Mouse (Mus musculus) neural tube, embryonic 15.5 days (tissue): ENCODE measurements around the gene Olfr616. TPM values are rescaled to one million over a fixed set of nuclear protein-coding genes. Genes with fewer than 3 reads are reported as not detected.

Source experiments
- microRNA-seq: library from miRNA; unstranded; fragments of <30 nt; microRNA quantifications from one replicate; pipeline ENCODE4, GENCODE M21; 2017
- polyA plus RNA-seq: library from polyadenylated mRNA; unstranded; fragments of >200 nt; fragmentation: Nextera tagmentation; extraction: Ambion mirVana; gene quantifications from 2 replicates; pipeline ENCODE4 v1.2.1, GENCODE M21; 2015

Olfr616 gene
- polyA plus RNA-seq, 1 experiment from 2014 or later: not detected

Small RNAs within 50 kb of the gene (microRNA-seq; reads per million reads assigned to microRNA genes)
- not detected for gene Gm26506

Other genes starting within 250 kb of the Olfr616 start
- gene Olfr598, start 245.6 kb downstream of the Olfr616 start, polyA plus RNA-seq: not detected in 2 replicates
- gene Olfr599, start 233.2 kb downstream of the Olfr616 start, polyA plus RNA-seq: not detected in 2 replicates
- not detected in 2 replicates for gene Olfr600, start 219.5 kb downstream of the Olfr616 start, polyA plus RNA-seq
- not detected in 2 replicates for gene Olfr601, start 206.5 kb downstream of the Olfr616 start, polyA plus RNA-seq
- not detected in 2 replicates for gene Olfr603, start 183.0 kb downstream of the Olfr616 start, polyA plus RNA-seq
- gene Usp17lc, start 154.1 kb downstream of the Olfr616 start, polyA plus RNA-seq: not detected in 2 replicates
- not detected in 2 replicates for gene Olfr605, start 123.7 kb downstream of the Olfr616 start, polyA plus RNA-seq
- not detected in 2 replicates for gene Olfr606, start 120.1 kb downstream of the Olfr616 start, polyA plus RNA-seq
- not detected in 2 replicates for gene Olfr607, start 105.0 kb downstream of the Olfr616 start, polyA plus RNA-seq
- gene Olfr608, start 99.3 kb downstream of the Olfr616 start, polyA plus RNA-seq: not detected in 2 replicates
- not detected in 2 replicates for gene Olfr609, start 71.1 kb downstream of the Olfr616 start, polyA plus RNA-seq
- gene Olfr610, start 57.0 kb downstream of the Olfr616 start, polyA plus RNA-seq: not detected in 2 replicates
- gene Olfr611, start 48.3 kb downstream of the Olfr616 start, polyA plus RNA-seq: not detected in 2 replicates
- gene Olfr612, start 26.4 kb downstream of the Olfr616 start, polyA plus RNA-seq: not detected in 2 replicates
- gene Olfr613, start 21.1 kb downstream of the Olfr616 start, polyA plus RNA-seq: not detected in 2 replicates
- gene Olfr615, start 13.1 kb downstream of the Olfr616 start, polyA plus RNA-seq: not detected in 2 replicates
- gene Olfr617, start 3.9 kb upstream of the Olfr616 start, polyA plus RNA-seq: not detected in 2 replicates
- gene Olfr618, start 21.0 kb upstream of the Olfr616 start, polyA plus RNA-seq: not detected in 2 replicates
- gene Olfr619, start 31.4 kb upstream of the Olfr616 start, polyA plus RNA-seq: not detected in 2 replicates
- gene Olfr620, start 43.4 kb upstream of the Olfr616 start, polyA plus RNA-seq: not detected in 2 replicates
- not detected in 2 replicates for gene Olfr622, start 73.6 kb upstream of the Olfr616 start, polyA plus RNA-seq
- gene Olfr623, start 94.6 kb upstream of the Olfr616 start, polyA plus RNA-seq: not detected in 2 replicates
- 0.03 TPM in 1 of 2 replicates, not detected in the other for gene Olfr624, start 102.0 kb upstream of the Olfr616 start, polyA plus RNA-seq
- gene Olfr625-ps1, start 113.6 kb upstream of the Olfr616 start, polyA plus RNA-seq: not detected in 2 replicates
- gene Olfr243, start 145.5 kb upstream of the Olfr616 start, polyA plus RNA-seq: not detected in 2 replicates
- not detected in 2 replicates for gene Olfr628, start 161.2 kb upstream of the Olfr616 start, polyA plus RNA-seq
- gene Olfr629, start 175.8 kb upstream of the Olfr616 start, polyA plus RNA-seq: not detected in 2 replicates
- gene Olfr630, start 188.2 kb upstream of the Olfr616 start, polyA plus RNA-seq: not detected in 2 replicates
- not detected in 2 replicates for gene Olfr69, start 202.5 kb upstream of the Olfr616 start, polyA plus RNA-seq
- not detected in 2 replicates for gene Olfr68, start 210.6 kb upstream of the Olfr616 start, polyA plus RNA-seq
- not detected in 2 replicates for gene Olfr67, start 222.7 kb upstream of the Olfr616 start, polyA plus RNA-seq
- gene Hbb-bt, start 244.9 kb upstream of the Olfr616 start, polyA plus RNA-seq: 1,593 and 1,794 TPM in 2 replicates